Mouse (Mus musculus) frontal cortex, postnatal 10 days (tissue): ENCODE results near the gene Dnlz.

Experiments used
- DNase-seq, 2 experiments: peaks; one replicate each; pipeline ENCODE4 v3.0.0; 2022; ENCODE audit warnings: low spot score in 2 of 2, mixed read lengths in 1 of 2

Gene Dnlz

DNA sequence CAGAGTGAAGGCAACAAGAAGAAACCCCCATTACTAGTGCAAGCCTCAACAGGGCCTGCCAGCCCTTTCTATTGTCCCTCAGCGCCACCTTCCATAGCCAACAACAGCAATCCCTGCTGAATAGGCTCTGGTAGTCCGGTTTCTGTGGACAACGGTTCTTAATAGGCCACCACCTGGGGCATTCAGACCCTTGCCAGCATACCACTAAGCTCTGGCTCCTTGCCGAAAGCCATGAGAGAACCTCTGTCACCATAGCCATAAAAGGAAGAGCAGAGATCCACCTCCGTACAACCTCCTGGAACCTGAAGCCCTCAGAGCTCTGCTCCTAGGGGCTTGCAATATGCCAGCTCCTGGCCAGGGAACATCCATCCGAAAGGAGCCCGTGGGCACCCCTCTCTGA is 52.6 kb downstream of the Dnlz start:
- no peak for DNase-seq

DNA sequence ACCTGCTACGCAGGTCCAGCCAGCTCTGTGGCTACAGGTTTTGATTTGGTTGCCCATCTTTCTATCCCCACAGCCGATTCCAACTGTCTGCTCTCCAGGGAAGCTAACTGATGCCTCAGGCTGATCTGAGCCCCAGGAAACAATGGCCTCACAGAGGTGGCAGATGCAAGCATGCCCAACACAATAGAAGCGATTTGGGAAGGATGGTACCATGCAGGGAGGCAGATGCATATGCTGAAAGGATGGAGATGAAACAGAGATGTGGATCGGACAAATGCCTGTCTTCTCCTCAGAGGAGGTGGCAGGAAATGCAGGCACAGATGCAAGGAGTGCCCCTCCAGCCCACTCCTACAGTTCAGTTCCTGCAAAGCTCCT is 53.1 kb downstream of the Dnlz start:
- no peak for DNase-seq

DNA sequence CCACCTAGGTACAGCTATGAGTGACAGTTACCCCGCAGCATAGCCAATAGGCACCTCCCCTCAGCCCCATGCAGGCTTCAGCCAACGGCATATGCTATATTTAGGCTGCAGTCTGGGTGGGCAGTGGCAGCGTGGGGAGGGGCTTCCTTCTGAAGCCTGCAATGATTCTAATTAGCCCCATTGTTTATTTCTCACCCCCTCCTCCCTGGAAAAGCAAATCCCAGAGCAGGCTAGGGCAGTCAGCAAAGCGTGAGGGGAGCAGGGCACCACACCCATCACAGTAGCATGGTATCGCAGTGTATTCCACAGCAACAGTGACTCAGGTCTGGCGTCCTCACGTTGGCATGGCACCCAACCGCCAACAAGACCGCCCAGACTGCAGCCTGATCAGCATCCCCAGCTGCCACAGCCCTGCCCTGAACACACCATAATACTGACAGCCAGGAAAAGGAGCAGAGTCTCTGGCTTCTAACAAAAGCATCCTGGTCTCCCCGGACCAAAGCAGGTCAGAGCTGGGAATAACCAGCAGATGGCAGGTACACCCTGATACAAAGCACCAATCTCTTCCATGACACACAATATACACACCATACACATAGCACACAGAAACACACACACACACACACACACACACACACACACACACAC is 53.6 kb downstream of the Dnlz start:
- DNase-seq: peak; percentile 65 to 83
